Mouse (Mus musculus) small intestine, adult 2 months (tissue): ENCODE data around the gene Spata25. TPM values are rescaled to one million over a fixed set of nuclear protein-coding genes. Genes with fewer than 3 reads are reported as not detected.

Experiments used
- H3K27ac ChIP-seq: fragments of 200-500 bp; 2 replicates; pipeline ENCODE4 v1.5.1; 2012; ENCODE audit warnings: low read depth, low read length, control low read depth, inconsistent platforms; ENCODE audit not compliant: insufficient read depth
- H3K27me3 ChIP-seq: fragments of 200-500 bp; 2 replicates; pipeline ENCODE4 v1.6.1; 2012; ENCODE audit warnings: mild to moderate bottlenecking, moderate library complexity, low read length, inconsistent platforms; ENCODE audit not compliant: control insufficient read depth, insufficient read depth
- H3K36me3 ChIP-seq: fragments of 200-500 bp; 2 replicates; pipeline ENCODE4 v1.6.1; 2012; ENCODE audit warnings: mild to moderate bottlenecking, low read length, control low read depth, inconsistent platforms; ENCODE audit not compliant: control insufficient read depth, insufficient read depth
- H3K4me1 ChIP-seq: fragments of 200-500 bp; 2 replicates; pipeline ENCODE4 v1.6.1; 2012; ENCODE audit warnings: low read length, inconsistent platforms, mixed read lengths; ENCODE audit not compliant: control insufficient read depth, insufficient read depth, insufficient read length
- H3K4me3 ChIP-seq: fragments of 200-500 bp; 2 replicates; pipeline ENCODE4 v1.5.1; 2012; ENCODE audit warnings: low read depth, mild to moderate bottlenecking, control low read depth, inconsistent platforms, low read length, moderate library complexity
- CTCF ChIP-seq: fragments of 200-500 bp; IDR thresholded peaks from 2 replicates; pipeline ENCODE4 v1.5.1; 2012; ENCODE audit warnings: low read depth, mild to moderate bottlenecking, control low read depth, inconsistent platforms, low read length, moderate library complexity, mixed read lengths; ENCODE audit not compliant: insufficient replicate concordance, insufficient read length; ENCODE audit errors: extremely low read depth
- POLR2A ChIP-seq: fragments of 200-500 bp; IDR thresholded peaks from 2 replicates; pipeline ENCODE4 v1.6.1; 2012; ENCODE audit warnings: low read depth, mild to moderate bottlenecking, control low read depth, inconsistent platforms, low read length, moderate library complexity
- WGBS: fragments of 180-500 bp; shearing (Covaris S2); methylation state at CpG from one replicate; pipeline ENCODE4 v1.1.7; 2018; 5-methylcytosine and 5-hydroxymethylcytosine counted together
- polyA plus RNA-seq: library from polyadenylated mRNA; depleted of rRNA; stranded (reverse); fragments of >200 nt; gene quantifications from 2 replicates; pipeline ENCODE4 v1.2.3, GENCODE M21; 2012; rRNA removed

The Spata25 gene
- polyA plus RNA-seq, 1 experiment, result not detected

- no peaks in the 10 kb centered on the region for H3K27me3 ChIP-seq
- H3K4me3 ChIP-seq, result no peak within 1 kb of the TSS
- H3K4me1 ChIP-seq, result peaks cover under 1% of the 10 kb centered on the region; the same call in 1 of the 2 replicates
- no peaks in the 10 kb centered on the region for H3K36me3 ChIP-seq
- H3K27ac ChIP-seq, result no peak within 1 kb of the TSS
- WGBS, result 74% methylated on average over 8 of the region's 8 CpGs
- TF ChIP-seq CTCF, result no peak
- TF ChIP-seq POLR2A, result no peak
Observed at GRCm38 (mm10) chr2:164779481-164780086, 48.8 kb downstream of the Spata25 start, which contains the start of gene Tnnc2. Tnnc2 (minus strand) TSS chr2:164779967.

- Histone ChIP-seq H3K27me3 (no peaks in the 10 kb centered on the region), H3K27ac (no peak overlapping the region), H3K36me3 (no peaks in the 10 kb centered on the region), H3K4me1 (0 out of 2 replicates have a peak, but pooled peaks cover 2% of the 10 kb centered on the region), H3K4me3 (no peak overlapping the region)
- TF ChIP-seq CTCF, result no peak
- TF ChIP-seq POLR2A, result no peak
- WGBS, result 74% methylated on average over 7 of the region's 7 CpGs
Observed at GRCm38 (mm10) chr2:164778809-164779208, 49.5 kb downstream of the Spata25 start.

GRCm38 (mm10) chr2:164778015-164778287, 50.4 kb downstream of the Spata25 start:
- no peak overlapping the region for H3K4me3 ChIP-seq
- 93% methylated on average over 11 of the region's 11 CpGs for WGBS
- H3K36me3 ChIP-seq, result no peaks in the 10 kb centered on the region
- H3K4me1 ChIP-seq, result peaks cover 6% of the 10 kb centered on the region; the same call in 1 of the 2 replicates
- no peaks in the 10 kb centered on the region for H3K27me3 ChIP-seq
- no peak for TF ChIP-seq POLR2A
- TF ChIP-seq CTCF, result no peak
- no peak overlapping the region for H3K27ac ChIP-seq

GRCm38 (mm10) chr2:164777246-164778014, 50.9 kb downstream of the Spata25 start:
- Histone ChIP-seq H3K27me3 (no peaks in the 10 kb centered on the region), H3K36me3 (0 out of 2 replicates have a peak, but pooled peaks cover 2% of the 10 kb centered on the region), H3K4me1 (peaks cover 6% of the 10 kb centered on the region; the same call in 1 of the 2 replicates), H3K4me3 (no peak overlapping the region), H3K27ac (no peak overlapping the region)
- no peak for TF ChIP-seq CTCF
- TF ChIP-seq POLR2A, result no peak
- WGBS, result 75% methylated on average over 30 of the region's 30 CpGs

GRCm38 (mm10) chr2:164776801-164777200, 51.5 kb downstream of the Spata25 start:
- Histone ChIP-seq H3K27ac (no peak overlapping the region), H3K4me3 (no peak overlapping the region), H3K27me3 (no peaks in the 10 kb centered on the region), H3K36me3 (peaks cover 4% of the 10 kb centered on the region; the same call in 1 of the 2 replicates), H3K4me1 (peaks cover 6% of the 10 kb centered on the region; the same call in 1 of the 2 replicates)
- no peak for TF ChIP-seq CTCF
- TF ChIP-seq POLR2A, result no peak
- 60% methylated on average over 17 of the region's 17 CpGs for WGBS

Other genes starting within 250 kb of the Spata25 start
- gene Wfdc6a, start 243.1 kb downstream of the Spata25 start, polyA plus RNA-seq, result not detected in 2 replicates
- gene Eppin, start 234.9 kb downstream of the Spata25 start, polyA plus RNA-seq, result not detected in 2 replicates
- gene Wfdc6b, start 215.0 kb downstream of the Spata25 start, polyA plus RNA-seq, result not detected in 2 replicates
- gene Wfdc8, start 214.9 kb downstream of the Spata25 start, polyA plus RNA-seq, result 0.05 TPM in 1 of 2 replicates, not detected in the other
- gene Wfdc16, start 189.7 kb downstream of the Spata25 start, polyA plus RNA-seq, result not detected in 2 replicates
- gene Wfdc10, start 172.5 kb downstream of the Spata25 start, polyA plus RNA-seq, result 1.8 TPM in 1 of 2 replicates, not detected in the other
- gene Wfdc9, start 172.0 kb downstream of the Spata25 start, polyA plus RNA-seq, result not detected in 2 replicates
- gene Wfdc11, start 154.4 kb downstream of the Spata25 start, polyA plus RNA-seq, result not detected in 2 replicates
- not detected in 2 replicates for gene Wfdc13, start 143.4 kb downstream of the Spata25 start, polyA plus RNA-seq
- not detected in 2 replicates for gene Spint4, start 130.0 kb downstream of the Spata25 start, polyA plus RNA-seq
- not detected in 2 replicates for gene Spint5, start 113.2 kb downstream of the Spata25 start, polyA plus RNA-seq
- 0.06 and 0.75 TPM in 2 replicates for gene Wfdc3, start 82.6 kb downstream of the Spata25 start, polyA plus RNA-seq
- gene Dnttip1, start 82.6 kb downstream of the Spata25 start, polyA plus RNA-seq, result 20.9 and 37.8 TPM in 2 replicates
- gene Ube2c, start 58.6 kb downstream of the Spata25 start, polyA plus RNA-seq, result 39.1 and 91.2 TPM in 2 replicates
- gene Tnnc2, start 48.6 kb downstream of the Spata25 start, polyA plus RNA-seq, result not detected in 2 replicates
- 9.7 and 19.2 TPM in 2 replicates for gene Snx21, start 42.7 kb downstream of the Spata25 start, polyA plus RNA-seq
- gene Acot8, start 23.7 kb downstream of the Spata25 start, polyA plus RNA-seq, result 76.9 and 102 TPM in 2 replicates
- 1.7 and 2.6 TPM in 2 replicates for gene Zswim3, start 23.4 kb downstream of the Spata25 start, polyA plus RNA-seq
- 4.8 and 8.1 TPM in 2 replicates for gene Zswim1, start 5.9 kb downstream of the Spata25 start, polyA plus RNA-seq
- gene Ctsa, start 4.3 kb upstream of the Spata25 start, polyA plus RNA-seq, result 156 and 235 TPM in 2 replicates
- gene Neurl2, start 4.9 kb upstream of the Spata25 start, polyA plus RNA-seq, result 1.7 and 3.1 TPM in 2 replicates
- 20.9 and 34.2 TPM in 2 replicates for gene Pltp, start 29.2 kb upstream of the Spata25 start, polyA plus RNA-seq
- gene Pcif1, start 50.8 kb upstream of the Spata25 start, polyA plus RNA-seq, result 22.8 and 30.3 TPM in 2 replicates
- 19.1 and 34.1 TPM in 2 replicates for gene Zfp335, start 83.2 kb upstream of the Spata25 start, polyA plus RNA-seq
- gene Mmp9, start 112.2 kb upstream of the Spata25 start, polyA plus RNA-seq, result 11.1 and 12.1 TPM in 2 replicates
- gene Slc12a5, start 132.3 kb upstream of the Spata25 start, polyA plus RNA-seq, result 0.57 and 0.60 TPM in 2 replicates
- 8.6 and 16.5 TPM in 2 replicates for gene Ncoa5, start 206.3 kb upstream of the Spata25 start, polyA plus RNA-seq
- 4.7 and 6.4 TPM in 2 replicates for gene Cd40, start 227.1 kb upstream of the Spata25 start, polyA plus RNA-seq